ENCODE assay signal across 9 mouse cellular contexts in the genomic region with DNA sequence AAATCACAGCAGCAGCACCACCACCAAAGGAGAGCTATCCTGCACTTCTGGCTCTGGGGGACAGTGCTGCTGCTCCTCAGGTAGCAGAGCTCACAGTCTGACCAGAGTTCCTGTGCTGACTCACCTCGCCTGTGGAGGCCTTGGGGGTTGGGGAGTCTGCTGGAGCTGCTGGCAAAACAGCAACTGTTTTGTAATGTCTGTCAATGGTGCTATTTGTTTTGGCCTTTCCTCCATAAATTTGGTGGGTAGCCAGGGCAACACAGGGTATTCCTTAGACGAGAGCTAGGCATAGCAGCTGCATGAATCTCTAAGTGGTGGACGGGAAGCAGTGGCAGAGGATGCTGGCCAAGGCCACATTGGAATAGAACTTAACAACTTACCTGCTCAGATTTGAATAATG. TPM values are rescaled to one million over a fixed set of nuclear protein-coding genes. Genes with fewer than 3 reads are reported as not detected.
A peak's percentile ranks its signal among the peaks of the same experiment; 100 is the strongest.
DNase-seq lines count a peak whose midpoint lies in the region; ATAC-seq lines count a peak whose summit lies in the region.
"Had no signal": no experiment of that assay in that cellular context is flagged by ENCODE, and none has a peak within 500 bp of the region (broad histone marks: within the 10 kb centered on the region; RNA-seq: fewer than 3 reads in every experiment).

No protein-coding gene starts in this region.

- 61% methylated on average over 3 of the region's 3 CpGs for WGBS in midbrain, embryonic 10.5 days

- no peaks in the 10 kb centered on the region for H3K4me1 ChIP-seq in midbrain, embryonic 10.5 days

- no peak overlapping the region for H3K4me3 ChIP-seq in midbrain, embryonic 10.5 days
- H3K4me3 ChIP-seq: limb, embryonic 15.5 days had no signal

- no peaks in the 10 kb centered on the region for H3K36me3 ChIP-seq in midbrain, embryonic 10.5 days
- H3K36me3 ChIP-seq: limb, embryonic 15.5 days had no signal

- intact Hi-C loops in left cerebral cortex, postnatal 10 days (cut with DNase I): no loop called here
- intact Hi-C loops in left cerebral cortex, postnatal 36 days (cut with DNase I): no loop called here

- ATAC-seq in activated CD4-positive, CD25-positive, alpha-beta regulatory T cell, adult 4 months: no peak

- peak; percentile 18 to 42 for DNase-seq in cerebellum, postnatal 10 days
- no peak for DNase-seq in cerebellum, adult 11 months
- DNase-seq in left cerebral cortex, postnatal 10 days (ENCODE audit: extremely low spot score in 1 of 2, low spot score in 2 of 2): peak; percentile 27 to 56
- no peak for DNase-seq in left cerebral cortex, postnatal 36 days (ENCODE audit: low spot score in 2 of 2)
- DNase-seq in adipocyte (ENCODE audit: low spot score): peak; percentile 98
- DNase-seq in kidney, postnatal 36 days: peak; percentile 42 to 53
- DNase-seq in midbrain, embryonic 10.5 days (ENCODE audit: low spot score): no peak

- H3K9me3 ChIP-seq in midbrain, embryonic 10.5 days (replicated peaks): no peaks in the 10 kb centered on the region
- H3K9me3 ChIP-seq: limb, embryonic 15.5 days had no signal

- H3K27ac ChIP-seq in midbrain, embryonic 10.5 days (replicated peaks): no peak overlapping the region
- H3K27ac ChIP-seq: limb, embryonic 15.5 days had no signal

- no peaks in the 10 kb centered on the region for H3K27me3 ChIP-seq in midbrain, embryonic 10.5 days (ENCODE audit: low read depth, poor library complexity, severe bottlenecking)
- H3K27me3 ChIP-seq: limb, embryonic 15.5 days had no signal

RNA-seq across cellular contexts. Expression of gene Cobll1, which starts 46.2 kb away (rescaled TPM):
- total RNA-seq in left cerebral cortex, postnatal 10 days (2021): 1 to 10 TPM; 8.4 to 9.1 TPM
- 1 to 10 TPM; 6.3 to 8.1 TPM for total RNA-seq in left cerebral cortex, postnatal 36 days (2021)
- polyA plus RNA-seq in activated CD4-positive, CD25-positive, alpha-beta regulatory T cell, adult 4 months (2017; shearing (Covaris generic)): 1 to 10 TPM; 2.6 to 4.7 TPM
- polyA plus RNA-seq in midbrain, embryonic 10.5 days (2016; fragmentation: Nextera tagmentation; extraction: Ambion mirVana): 1.7 and 1.8 TPM in 2 replicates

Comparison
In these comparisons a context has a peak if more than half of its experiments do, and no peak if none do; other contexts are left out.
1. DNase-seq: peak in cerebellum, postnatal 10 days (2 of 2), left cerebral cortex, postnatal 10 days (2 of 2), adipocyte (single experiment) and kidney, postnatal 36 days (2 of 2); none in cerebellum, adult 11 months (single experiment), left cerebral cortex, postnatal 36 days (0 of 2) and midbrain, embryonic 10.5 days (single experiment).